Mouse (Mus musculus) olfactory bulb, adult 2 months (tissue): ENCODE results near the gene Cdc42ep3. TPM values are rescaled to one million over a fixed set of nuclear protein-coding genes. Genes with fewer than 3 reads are reported as not detected.

ENCODE experiments used
- H3K27ac ChIP-seq: fragments of 200-500 bp; 2 replicates; pipeline ENCODE4 v1.5.1; 2012; ENCODE audit warnings: low read depth, low read length; ENCODE audit not compliant: insufficient read depth
- H3K4me1 ChIP-seq: fragments of 200-500 bp; 2 replicates; pipeline ENCODE4 v1.6.1; 2012; ENCODE audit warnings: low read length; ENCODE audit not compliant: control insufficient read depth, insufficient read depth
- H3K4me3 ChIP-seq: fragments of 200-500 bp; 2 replicates; pipeline ENCODE4 v1.5.1; 2012; ENCODE audit warnings: mild to moderate bottlenecking, low read depth, low read length, moderate library complexity; ENCODE audit not compliant: insufficient read depth
- CTCF ChIP-seq: fragments of 200-500 bp; IDR thresholded peaks from 2 replicates; pipeline ENCODE4 v1.5.1; 2012; ENCODE audit warnings: low read depth, mild to moderate bottlenecking, low read length, moderate library complexity; ENCODE audit not compliant: insufficient read depth
- POLR2A ChIP-seq: fragments of 200-500 bp; IDR thresholded peaks from 2 replicates; pipeline ENCODE4 v1.6.1; 2012; ENCODE audit warnings: mild to moderate bottlenecking, low read depth, low read length, moderate library complexity; ENCODE audit not compliant: insufficient read depth
- WGBS: fragments of 180-500 bp; shearing (Covaris S2); methylation state at CpG from one replicate; pipeline ENCODE4 v1.1.7; 2018; 5-methylcytosine and 5-hydroxymethylcytosine counted together
- polyA plus RNA-seq: library from polyadenylated mRNA; stranded (reverse); fragments of >200 nt; gene quantifications from 2 replicates; pipeline ENCODE4 v1.2.4, GENCODE M21; 2012; ENCODE audit warnings: low replicate concordance; ENCODE audit not compliant: missing spikeins, insufficient read depth, insufficient read length

The Cdc42ep3 gene
- polyA plus RNA-seq, 1 experiment, result not detected

DNA sequence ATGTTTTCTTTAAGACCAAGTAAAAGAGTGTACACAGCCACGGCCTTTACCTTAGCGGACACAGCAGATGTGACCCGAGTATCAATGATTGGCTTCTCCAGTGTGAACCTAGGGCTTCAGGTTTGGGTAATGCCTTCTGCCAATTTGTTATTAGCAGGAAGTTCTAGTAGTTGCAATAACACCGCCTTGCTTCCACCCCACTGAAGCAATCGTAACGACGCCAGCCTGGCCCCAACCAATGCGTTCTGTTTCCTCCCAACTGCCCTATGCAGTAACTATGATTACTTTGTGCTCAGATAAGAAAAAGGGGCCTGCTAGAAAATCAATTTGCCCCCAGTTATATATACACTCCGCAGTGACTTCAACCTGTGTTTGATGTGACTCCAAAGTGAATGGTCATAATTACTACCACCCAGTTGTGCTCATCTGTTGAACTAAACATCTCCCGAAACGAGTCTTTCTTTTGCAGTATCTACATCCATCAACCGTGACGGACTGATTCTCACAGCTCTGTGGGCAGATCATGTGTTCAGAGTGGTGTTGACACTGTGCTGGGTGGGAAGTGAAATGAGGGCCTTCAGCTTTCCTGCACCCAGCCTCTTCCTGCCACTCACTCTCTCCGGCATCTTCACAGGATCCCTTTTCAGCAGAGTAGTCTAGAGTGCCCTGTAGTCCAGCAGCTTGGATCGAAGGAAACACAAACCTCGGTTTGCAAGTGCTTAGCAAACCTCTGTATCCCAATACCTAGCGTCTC, 51.0 kb downstream of the Cdc42ep3 start:
- Histone ChIP-seq H3K4me3 (no peak overlapping the region), H3K4me1 (peaks cover 6% of the 10 kb centered on the region), H3K27ac (no peak overlapping the region)
- TF ChIP-seq POLR2A (no peak), CTCF (no peak)
- 94% methylated on average over 17 of the region's 17 CpGs for WGBS

DNA sequence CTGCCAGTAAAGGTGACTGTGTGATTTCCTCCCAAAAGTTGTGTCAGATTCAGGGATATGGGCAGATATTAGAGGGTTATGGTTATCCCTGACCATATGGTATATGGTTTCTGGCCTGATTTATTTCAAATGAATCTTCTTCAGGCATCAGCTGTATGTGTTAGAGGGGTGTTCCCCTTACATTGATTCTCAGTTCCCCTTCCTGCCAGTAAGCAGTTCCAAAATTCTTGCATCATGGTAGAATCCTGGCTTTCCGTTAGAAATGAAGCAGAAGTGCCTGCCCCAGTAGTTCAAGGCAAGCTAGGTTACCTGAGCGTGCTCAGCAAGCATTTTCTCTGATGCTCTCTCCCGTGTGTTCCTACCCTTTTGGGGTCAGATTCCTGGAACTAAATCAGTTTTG, 51.7 kb downstream of the Cdc42ep3 start:
- Histone ChIP-seq H3K4me3 (no peak overlapping the region), H3K4me1 (peaks cover 6% of the 10 kb centered on the region), H3K27ac (no peak overlapping the region)
- 95% methylated on average over 3 of the region's 3 CpGs for WGBS
- TF ChIP-seq POLR2A (no peak), CTCF (no peak)

DNA sequence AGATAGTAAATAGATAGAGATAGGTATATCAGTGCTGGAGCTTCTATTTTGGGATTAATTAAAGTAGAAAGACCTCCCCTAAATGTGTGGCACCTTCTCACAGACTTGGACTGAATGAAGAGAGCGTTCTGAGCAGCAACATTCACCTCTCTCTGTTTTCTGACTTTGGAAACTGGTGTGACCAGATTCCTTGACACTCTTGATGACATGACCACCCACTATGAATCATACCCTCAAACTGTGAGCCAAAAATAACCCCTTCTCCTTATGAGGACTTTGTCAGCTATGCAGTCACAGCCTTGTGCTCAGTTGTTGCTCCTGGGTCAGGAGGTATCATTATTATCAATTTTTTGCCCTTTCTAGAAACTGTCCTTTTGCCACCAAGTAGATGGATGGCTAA, 55.0 kb downstream of the Cdc42ep3 start:
- no peak for TF ChIP-seq POLR2A
- TF ChIP-seq CTCF, result no peak
- WGBS, result 92% methylated on average over 1 of the region's 1 CpGs

DNA sequence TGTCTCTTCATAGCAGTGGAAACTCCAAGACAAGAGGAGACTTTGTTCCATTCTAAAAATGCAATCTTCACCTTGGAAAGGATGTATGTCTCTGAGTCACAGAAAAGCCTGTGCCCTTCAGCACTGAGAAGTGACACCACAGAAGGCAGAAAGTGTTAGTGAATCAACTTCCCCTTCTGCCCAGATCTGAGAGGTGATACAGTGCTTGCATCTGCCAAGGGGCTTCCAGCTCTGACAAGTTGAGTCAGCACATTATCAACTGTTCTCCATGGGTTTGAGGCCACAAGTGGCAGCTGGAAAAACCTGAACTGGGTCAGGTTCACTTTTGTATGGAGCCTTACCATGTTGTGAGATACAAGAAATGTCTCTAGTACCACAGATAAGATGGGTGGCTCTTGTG, 55.9 kb downstream of the Cdc42ep3 start:
- Histone ChIP-seq H3K4me1 (no peaks in the 10 kb centered on the region), H3K4me3 (no peak overlapping the region), H3K27ac (no peak overlapping the region)
- no peak for TF ChIP-seq POLR2A

More for the DNA sequence above, 55.0 kb downstream of the Cdc42ep3 start:
- Histone ChIP-seq H3K4me3 (no peak overlapping the region), H3K4me1 (peaks cover 2% of the 10 kb centered on the region; the same call in 1 of the 2 replicates), H3K27ac (no peak overlapping the region)

DNA sequence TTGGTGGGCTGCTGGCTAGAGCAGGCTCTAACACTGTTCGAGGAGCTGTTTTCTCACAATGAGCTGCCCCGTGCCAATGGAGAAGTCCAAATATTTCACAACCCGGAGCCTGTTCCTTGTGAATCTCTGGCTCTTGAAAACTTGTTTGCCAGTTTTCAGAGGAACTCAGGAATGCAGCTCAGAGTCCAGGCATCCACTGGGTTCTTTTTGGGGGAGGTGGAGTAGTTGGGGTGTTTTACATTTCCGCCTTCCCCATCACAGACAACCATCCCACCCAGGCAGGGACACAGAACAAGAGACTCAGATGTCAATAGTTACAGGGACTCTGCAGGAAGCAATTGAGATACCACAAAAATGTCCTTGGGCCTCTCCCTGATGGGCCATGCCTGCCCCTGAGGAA, 59.0 kb downstream of the Cdc42ep3 start:
- WGBS, result 73% methylated on average over 4 of the region's 4 CpGs
- Histone ChIP-seq H3K4me1 (no peaks in the 10 kb centered on the region), H3K4me3 (no peak overlapping the region), H3K27ac (no peak overlapping the region)
- no peak for TF ChIP-seq POLR2A

DNA sequence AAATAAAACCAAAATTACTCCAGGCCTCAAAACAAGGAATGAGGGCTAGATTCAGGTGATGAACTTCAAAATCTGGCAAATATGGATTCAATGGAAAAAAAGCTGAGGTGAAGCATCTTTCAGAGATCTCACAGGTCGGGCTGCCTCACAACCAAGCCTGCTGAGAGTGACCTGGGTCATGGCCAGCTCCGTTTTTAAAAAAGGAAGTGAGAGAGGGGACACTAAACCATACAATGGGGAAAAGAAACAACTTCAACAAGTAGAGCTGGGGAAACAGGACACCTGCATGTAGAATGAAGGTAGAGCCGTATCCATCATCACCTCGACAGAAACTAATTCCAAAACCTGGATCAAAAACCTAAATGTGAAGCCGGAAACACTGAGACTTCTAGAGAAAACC, 63.2 kb downstream of the Cdc42ep3 start:
- no peak overlapping the region for H3K4me3 ChIP-seq
- H3K4me1 ChIP-seq, result no peaks in the 10 kb centered on the region
- no peak for TF ChIP-seq POLR2A
- H3K27ac ChIP-seq, result no peak overlapping the region
- 88% methylated on average over 5 of the region's 5 CpGs for WGBS

DNA sequence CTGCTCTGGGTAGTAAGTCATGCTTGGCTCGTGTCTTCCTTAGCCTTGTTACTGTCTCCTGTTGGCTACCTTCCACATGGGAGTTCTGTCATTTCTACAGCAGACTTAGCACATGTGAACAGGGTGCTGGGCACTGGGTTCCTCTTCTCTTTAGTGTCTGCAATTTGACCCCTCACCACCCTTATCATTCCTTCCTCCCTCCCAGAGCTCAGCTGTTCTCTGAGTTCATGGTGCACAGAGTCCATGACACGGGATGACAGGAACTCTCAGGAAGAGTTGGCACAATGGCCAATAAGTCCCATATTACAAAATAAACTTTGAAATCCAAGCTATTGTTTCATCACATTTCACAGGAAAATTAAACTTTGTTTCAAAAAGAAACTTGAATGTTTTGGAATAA, 64.2 kb downstream of the Cdc42ep3 start:
- no peak for TF ChIP-seq POLR2A
- no peak for TF ChIP-seq CTCF
- no peaks in the 10 kb centered on the region for H3K4me1 ChIP-seq
- 89% methylated on average over 2 of the region's 2 CpGs for WGBS
- H3K4me3 ChIP-seq, result no peak overlapping the region
- no peak overlapping the region for H3K27ac ChIP-seq

DNA sequence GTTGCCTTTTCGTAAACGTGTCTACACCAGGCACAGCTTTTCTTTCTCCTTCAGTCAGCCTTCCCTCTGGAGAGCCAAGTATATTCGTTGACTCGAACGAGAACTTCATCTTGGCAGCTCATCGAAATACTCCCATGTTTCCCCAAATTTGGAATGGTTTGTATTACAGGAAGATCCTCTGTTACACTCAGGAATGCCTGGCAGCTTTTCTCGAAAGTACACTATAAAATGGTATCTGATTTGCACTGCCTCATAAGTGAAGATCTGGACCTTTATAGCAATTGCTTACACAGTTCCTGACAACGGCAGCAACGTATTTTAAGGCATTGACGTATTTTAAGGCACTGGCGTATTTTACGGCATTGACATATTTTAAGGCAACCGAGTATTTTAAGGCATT, 67.6 kb downstream of the Cdc42ep3 start:
- WGBS, result 83% methylated on average over 13 of the region's 13 CpGs
- H3K4me1 ChIP-seq, result no peaks in the 10 kb centered on the region
- no peak overlapping the region for H3K4me3 ChIP-seq
- H3K27ac ChIP-seq, result no peak overlapping the region
- TF ChIP-seq CTCF, result no peak
- no peak for TF ChIP-seq POLR2A

DNA sequence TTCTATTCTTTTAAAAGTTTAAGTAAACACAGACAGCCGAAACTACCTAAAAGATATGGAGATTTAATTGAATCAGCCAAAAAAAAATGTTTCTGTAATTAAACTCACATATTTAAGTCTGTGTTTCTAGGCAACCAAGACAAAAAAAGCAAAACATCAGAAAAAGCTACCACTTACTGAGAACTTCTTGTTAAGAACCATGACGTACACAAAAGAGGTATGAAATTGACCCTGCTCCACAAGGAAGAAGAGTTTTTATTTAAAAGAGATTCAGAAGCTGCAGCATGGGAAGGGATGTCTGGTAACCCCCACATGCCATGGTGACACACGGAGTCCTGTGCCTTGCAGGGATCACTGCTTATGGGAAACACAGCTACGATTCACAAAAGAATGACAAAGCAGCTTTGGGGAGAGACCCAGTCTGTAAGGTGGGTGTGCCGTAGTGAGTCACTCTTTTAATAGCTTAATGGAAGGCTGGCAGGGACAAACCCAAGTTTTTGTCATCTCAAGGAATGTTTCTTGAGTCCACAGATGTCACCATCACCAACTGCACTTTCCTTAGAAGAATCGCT, 69.8 kb downstream of the Cdc42ep3 start:
- no peaks in the 10 kb centered on the region for H3K4me1 ChIP-seq
- no peak overlapping the region for H3K4me3 ChIP-seq
- no peak for TF ChIP-seq POLR2A
- no peak for TF ChIP-seq CTCF
- H3K27ac ChIP-seq, result no peak overlapping the region
- 29% methylated on average over 6 of the region's 6 CpGs for WGBS
